Mouse (Mus musculus) heart, adult 2 months (tissue): ENCODE results near the gene Dnajc1.

Source experiments
- CTCF ChIP-seq: fragments of 200-600 bp; IDR thresholded peaks from 2 replicates; pipeline ENCODE4 v1.8.1; 2022; ENCODE audit warnings: antibody characterized with exemption, mild to moderate bottlenecking, moderate library complexity
- EP300 ChIP-seq: fragments of 200-500 bp; IDR thresholded peaks from 2 replicates; pipeline ENCODE4 v1.6.1; 2011; ENCODE audit warnings: low read depth, low read length, control low read depth; ENCODE audit not compliant: insufficient read depth
- POLR2A ChIP-seq: fragments of 200-500 bp; IDR thresholded peaks from 2 replicates; pipeline ENCODE4 v1.6.1; 2011; ENCODE audit warnings: mild to moderate bottlenecking, low read depth, low read length, control low read depth; ENCODE audit not compliant: insufficient read depth

DNA sequence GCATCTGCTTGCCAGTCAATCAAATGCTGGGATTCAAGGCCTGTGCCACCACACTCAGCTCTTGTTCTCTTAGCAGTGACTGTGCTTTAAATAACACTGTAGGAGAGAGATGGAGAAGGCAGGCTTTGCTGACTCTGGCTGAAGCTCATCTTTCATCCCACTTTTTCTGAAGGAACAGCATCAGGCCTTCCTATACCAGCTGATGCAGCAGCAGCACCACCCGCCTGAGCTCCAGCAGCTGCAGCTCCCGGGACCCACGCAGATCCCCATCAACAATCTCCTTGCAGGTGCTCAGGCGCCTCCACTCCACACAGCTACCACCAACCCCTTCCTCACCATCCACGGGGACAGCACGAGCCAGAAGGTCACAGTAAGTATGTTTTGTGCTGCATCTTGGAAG, 184.1 kb downstream of the Dnajc1 start:
- TF ChIP-seq CTCF (no peak), EP300 (no peak), POLR2A (no peak)
